Mouse (Mus musculus) cortical plate, adult 2 months (tissue): ENCODE results near the gene Dpysl4. TPM values are rescaled to one million over a fixed set of nuclear protein-coding genes. Genes with fewer than 3 reads are reported as not detected.

ENCODE experiments used
- H3K27ac ChIP-seq: fragments of 200-500 bp; 2 replicates; pipeline ENCODE4 v1.5.1; 2012; ENCODE audit warnings: low read length, control low read depth, inconsistent platforms; ENCODE audit not compliant: insufficient read depth
- H3K4me1 ChIP-seq: fragments of 200-500 bp; 2 replicates; pipeline ENCODE4 v1.6.1; 2011; ENCODE audit warnings: low read length; ENCODE audit not compliant: control insufficient read depth, insufficient read depth
- H3K4me3 ChIP-seq: fragments of 200-500 bp; 2 replicates; pipeline ENCODE4 v1.5.1; 2011; ENCODE audit warnings: mild to moderate bottlenecking, low read length, control low read depth; ENCODE audit not compliant: insufficient read depth
- CTCF ChIP-seq: fragments of 200-500 bp; IDR thresholded peaks from 2 replicates; pipeline ENCODE4 v1.5.1; 2011; ENCODE audit warnings: mild to moderate bottlenecking, control low read depth, low read length; ENCODE audit not compliant: insufficient read depth; ENCODE audit errors: extremely low read depth
- POLR2A ChIP-seq: fragments of 200-500 bp; IDR thresholded peaks from 2 replicates; pipeline ENCODE4 v1.6.1; 2011; ENCODE audit warnings: mild to moderate bottlenecking, low read length, control low read depth; ENCODE audit not compliant: insufficient read depth; ENCODE audit errors: extremely low read depth
- polyA plus RNA-seq: library from polyadenylated mRNA; depleted of rRNA; stranded (reverse); fragments of >200 nt; gene quantifications from 2 replicates; pipeline ENCODE4 v1.2.3, GENCODE M21; 2012; rRNA removed

The Dpysl4 gene
- polyA plus RNA-seq, 1 experiment: 61.3 TPM

- Histone ChIP-seq H3K4me1 (peaks cover 14% of the 10 kb centered on the region), H3K27ac (no peak overlapping the region), H3K4me3 (no peak overlapping the region)
- TF ChIP-seq POLR2A (no peak), CTCF (no peak)
Observed at GRCm38 (mm10) chr7:139136906-139137491, 51.2 kb downstream of the Dpysl4 start.

DNA sequence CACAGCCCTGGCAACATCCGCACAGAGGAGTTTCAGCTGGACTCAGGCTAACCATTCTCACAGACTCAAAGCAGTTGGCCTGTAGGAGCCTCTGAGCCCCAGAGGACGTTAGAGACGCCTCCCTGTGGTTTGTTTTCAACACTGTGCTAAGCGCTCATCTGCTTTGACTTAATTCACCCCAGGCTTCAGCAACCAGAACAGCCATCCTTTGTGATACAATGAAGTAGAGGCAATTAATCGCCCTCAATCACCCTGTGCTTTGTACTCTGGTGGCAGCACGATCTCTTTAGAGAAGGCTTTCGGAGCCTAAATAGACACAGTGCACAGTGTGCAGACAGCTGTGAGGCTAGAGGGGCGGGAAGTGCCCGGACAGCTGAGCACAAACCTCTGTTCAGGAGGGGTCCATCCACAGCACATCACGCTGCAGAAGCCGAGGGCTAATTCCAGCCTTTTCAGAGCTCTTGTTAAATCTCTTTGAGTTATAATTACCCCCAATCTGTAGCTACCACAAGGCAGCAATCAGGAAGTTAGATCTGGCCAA, 54.2 kb downstream of the Dpysl4 start:
- TF ChIP-seq CTCF (no peak), POLR2A (no peak)
- Histone ChIP-seq H3K27ac (no peak overlapping the region), H3K4me3 (no peak overlapping the region), H3K4me1 (peaks cover 10% of the 10 kb centered on the region)

DNA sequence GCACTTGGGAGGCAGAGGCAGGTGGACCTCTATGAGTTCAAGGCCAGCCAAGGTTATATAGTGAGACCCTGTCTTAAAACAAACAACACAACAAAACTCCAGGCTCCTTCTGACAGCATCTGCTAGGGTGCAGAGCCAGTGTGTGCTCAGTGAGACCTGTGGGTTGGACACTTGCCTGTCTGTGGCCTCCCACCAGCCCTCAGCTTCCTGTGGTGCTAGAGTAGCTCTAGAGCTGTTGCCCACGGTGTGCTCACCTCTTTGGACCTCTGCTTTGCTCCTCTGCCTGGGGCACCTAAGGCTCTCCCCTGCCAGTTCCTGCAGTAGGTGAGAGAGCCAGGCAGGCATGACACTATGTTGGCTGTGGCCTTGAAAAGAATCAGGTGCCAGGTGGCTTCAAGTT, 58.0 kb downstream of the Dpysl4 start:
- no peak overlapping the region for H3K27ac ChIP-seq
- H3K4me1 ChIP-seq: peaks cover 14% of the 10 kb centered on the region
- TF ChIP-seq POLR2A (no peak), CTCF (no peak)
- no peak overlapping the region for H3K4me3 ChIP-seq

- Histone ChIP-seq H3K4me1 (peaks cover 17% of the 10 kb centered on the region), H3K27ac (no peak overlapping the region), H3K4me3 (no peak overlapping the region)
- TF ChIP-seq POLR2A: no peak
- TF ChIP-seq CTCF: no peak
Observed at GRCm38 (mm10) chr7:139145891-139146290, 60.1 kb downstream of the Dpysl4 start.

DNA sequence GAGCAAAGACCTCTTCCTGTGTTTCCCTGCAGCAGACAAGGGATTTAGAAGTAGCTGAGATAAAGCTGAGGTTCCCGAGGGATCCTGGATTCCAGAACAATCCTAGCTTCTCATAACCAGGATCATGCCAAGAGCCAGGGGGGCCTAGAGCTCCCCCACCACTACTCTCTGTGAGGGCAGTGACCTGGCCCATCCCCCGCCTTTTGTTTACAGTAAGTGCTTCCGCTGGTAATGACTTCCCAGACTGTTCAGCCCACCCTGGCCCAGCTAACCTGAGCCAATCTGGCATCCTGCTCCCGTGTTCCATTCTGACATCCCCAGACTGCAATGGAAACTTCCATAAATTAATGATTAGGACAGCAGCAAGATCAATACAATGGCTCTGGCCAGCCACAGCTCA, 61.6 kb downstream of the Dpysl4 start:
- peaks cover 24% of the 10 kb centered on the region for H3K4me1 ChIP-seq
- no peak overlapping the region for H3K4me3 ChIP-seq
- no peak for TF ChIP-seq CTCF
- no peak for TF ChIP-seq POLR2A
- H3K27ac ChIP-seq: no peak overlapping the region

- Histone ChIP-seq H3K4me3 (no peak overlapping the region), H3K27ac (no peak overlapping the region), H3K4me1 (peaks cover 32% of the 10 kb centered on the region)
- no peak for TF ChIP-seq CTCF
- TF ChIP-seq POLR2A: no peak
Observed at GRCm38 (mm10) chr7:139149373-139149772, 63.6 kb downstream of the Dpysl4 start.

GRCm38 (mm10) chr7:139151116-139151515, 65.3 kb downstream of the Dpysl4 start:
- peak; percentile 62; the same call in 1 of the 2 replicates for TF ChIP-seq POLR2A
- TF ChIP-seq CTCF: no peak
- Histone ChIP-seq H3K4me3 (no peak overlapping the region), H3K27ac (peak overlapping the region; percentile 38), H3K4me1 (peaks cover 33% of the 10 kb centered on the region)

Other genes starting within 250 kb of the Dpysl4 start
- 63.1 and 64.6 TPM in 2 replicates for gene Ppp2r2d, start 239.9 kb upstream of the Dpysl4 start, polyA plus RNA-seq
- 96.8 and 99.6 TPM in 2 replicates for gene Mapk1ip1, start 239.7 kb upstream of the Dpysl4 start, polyA plus RNA-seq
- gene Bnip3, start 176.5 kb upstream of the Dpysl4 start, polyA plus RNA-seq: 99.4 and 105 TPM in 2 replicates
- gene Jakmip3, start 145.3 kb upstream of the Dpysl4 start, polyA plus RNA-seq: 49.2 and 50.2 TPM in 2 replicates
- 11.0 and 12.9 TPM in 2 replicates for gene Lrrc27, start 127.0 kb downstream of the Dpysl4 start, polyA plus RNA-seq
- 140 and 154 TPM in 2 replicates for gene Stk32c, start 127.3 kb downstream of the Dpysl4 start, polyA plus RNA-seq
- 10.5 and 10.9 TPM in 2 replicates for gene Pwwp2b, start 162.5 kb downstream of the Dpysl4 start, polyA plus RNA-seq